Mouse (Mus musculus) kidney, adult 11 months (tissue): ENCODE data around the gene Cox6b2.

Experiments used
- DNase-seq: peaks from one replicate; pipeline ENCODE4 v3.0.0; 2022

Gene Cox6b2

DNA sequence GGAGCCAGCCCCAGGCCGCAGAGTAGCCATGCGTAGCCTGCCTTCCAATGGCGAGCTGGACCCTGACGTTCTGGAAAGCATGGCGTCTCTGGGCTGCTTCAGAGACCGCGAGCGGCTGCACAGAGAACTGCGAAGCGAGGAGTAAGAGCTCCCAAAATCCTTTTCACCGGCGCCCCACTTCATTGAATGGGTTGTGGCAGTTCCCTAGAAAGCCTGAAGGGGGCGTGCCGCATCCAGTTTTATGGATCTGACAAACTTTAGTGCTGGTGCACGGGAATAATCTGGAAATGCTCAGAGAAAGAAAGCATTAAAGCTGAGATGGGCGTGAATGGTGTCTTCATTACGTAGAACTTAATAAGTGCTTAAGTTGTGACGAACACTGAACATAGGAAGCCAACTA, 47.8 kb downstream of the Cox6b2 start:
- DNase-seq, result no peak

DNA sequence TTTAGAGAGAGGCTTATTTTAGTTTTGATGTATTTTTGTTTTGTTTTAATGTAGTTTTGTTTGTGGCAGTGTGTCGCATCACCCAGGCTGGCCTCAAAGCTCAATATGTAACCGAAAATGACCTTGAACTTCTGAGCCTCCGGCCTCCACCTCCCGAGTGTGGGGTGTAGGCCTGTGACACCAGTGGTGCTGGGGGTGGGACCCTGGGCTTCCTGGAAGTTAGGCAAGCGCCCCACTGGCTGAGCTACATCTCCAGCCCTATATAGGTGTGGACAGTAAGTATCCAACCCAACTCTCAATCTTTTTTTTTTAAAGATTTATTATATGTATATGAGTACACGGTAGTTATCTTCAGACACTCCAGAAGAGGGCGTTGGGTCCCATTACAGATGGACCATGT, 49.7 kb downstream of the Cox6b2 start:
- DNase-seq, result no peak

DNA sequence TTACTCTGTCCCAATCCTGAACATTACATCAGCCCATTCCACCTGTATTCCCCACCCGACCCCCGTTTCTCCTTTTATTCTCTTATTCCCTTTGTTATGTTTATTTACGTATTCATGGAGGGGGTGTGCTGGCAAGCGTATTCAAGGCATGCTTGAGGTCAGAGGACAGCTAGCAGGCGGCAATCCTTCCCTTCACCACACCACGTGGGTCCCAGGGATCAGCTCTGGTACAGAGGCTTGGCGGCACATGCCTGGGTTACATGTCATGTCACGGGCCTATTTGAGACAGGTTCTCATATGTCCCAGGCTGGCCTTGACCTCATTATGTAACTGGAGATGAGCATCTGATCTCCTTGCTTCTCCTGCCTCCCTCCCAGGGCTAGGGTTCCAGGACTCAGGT, 50.6 kb downstream of the Cox6b2 start:
- no peak for DNase-seq
